Mouse (Mus musculus): ENCODE data around the gene Kcnip2. TPM values are rescaled to one million over a fixed set of nuclear protein-coding genes. Genes with fewer than 3 reads are reported as not detected.
A peak's percentile ranks its signal among the peaks of the same experiment; 100 is the strongest.

Gene Kcnip2
- 1.0 and 1.4 TPM in 2 replicates for polyA plus RNA-seq (2015; fragmentation: Nextera tagmentation; extraction: Ambion mirVana)

GRCm38 (mm10) chr19:45815831-45816405 is at the start of gene Kcnip2:
Gene Kcnip2, minus strand, starts transcription at chr19:45816061.
- peak; percentile 61 for DNase-seq (ENCODE audit: low spot score)
- 0% methylated on average over 8 of the region's 29 CpGs for WGBS

GRCm38 (mm10) chr19:45855284-45855920 is 39.5 kb upstream of the Kcnip2 start:
- no peak overlapping the region for H3K27ac ChIP-seq (ENCODE audit: low read length)
- H3K27me3 ChIP-seq (replicated peaks; ENCODE audit: insufficient read depth, low read length), result no peaks in the 10 kb centered on the region
- TF ChIP-seq CTCF (IDR thresholded peaks at IDR 0.05) (no peak), EP300 (IDR thresholded peaks at IDR 0.05) (no peak)
- no peaks in the 10 kb centered on the region for H3K4me1 ChIP-seq (ENCODE audit: insufficient read depth, low read depth, low read length)
- H3K36me3 ChIP-seq (ENCODE audit: insufficient read depth, low read length), result no peaks in the 10 kb centered on the region
- no peak for DNase-seq (ENCODE audit: low spot score)
- no peak overlapping the region for H3K9ac ChIP-seq (replicated peaks; ENCODE audit: low read depth)
- no peak for ATAC-seq
- H3K9me3 ChIP-seq (ENCODE audit: low read length), result no peaks in the 10 kb centered on the region
- H3K4me2 ChIP-seq (replicated peaks; ENCODE audit: low read depth, low read length), result no peak overlapping the region
- WGBS, result 53% methylated on average over 8 of the region's 8 CpGs
- no peak overlapping the region for H3K4me3 ChIP-seq (ENCODE audit: low read depth, low read length)

More at GRCm38 (mm10) chr19:45815831-45816405, at the start of gene Kcnip2:
- H3K27me3 ChIP-seq (replicated peaks; ENCODE audit: insufficient read depth, low read length), result no peaks in the 10 kb centered on the region
- H3K36me3 ChIP-seq (ENCODE audit: insufficient read depth, low read length), result no peaks in the 10 kb centered on the region
- TF ChIP-seq CTCF (IDR thresholded peaks at IDR 0.05) (peak; percentile 49; the same call in 1 of the 2 replicates), EP300 (IDR thresholded peaks at IDR 0.05) (no peak)
- H3K9me3 ChIP-seq (ENCODE audit: low read length), result no peaks in the 10 kb centered on the region
- peak within 1 kb of the TSS; percentile 27 for H3K4me3 ChIP-seq (ENCODE audit: low read depth, low read length)
- H3K4me2 ChIP-seq (replicated peaks; ENCODE audit: low read depth, low read length), result peak within 1 kb of the TSS; percentile 71
- peak; percentile 53 for ATAC-seq
- 0 out of 2 replicates have a peak within 1 kb of the TSS, but pooled peaks have one; percentile 12 for H3K9ac ChIP-seq (replicated peaks; ENCODE audit: low read depth)
- H3K27ac ChIP-seq (ENCODE audit: low read length), result no peak within 1 kb of the TSS
- H3K4me1 ChIP-seq (ENCODE audit: insufficient read depth, low read depth, low read length), result peaks cover 25% of the 10 kb centered on the region

- no peaks in the 10 kb centered on the region for H3K36me3 ChIP-seq (ENCODE audit: insufficient read depth, low read length)
- H3K4me2 ChIP-seq (replicated peaks; ENCODE audit: low read depth, low read length), result no peak overlapping the region
- H3K9me3 ChIP-seq (ENCODE audit: low read length), result no peaks in the 10 kb centered on the region
- H3K4me1 ChIP-seq (ENCODE audit: insufficient read depth, low read depth, low read length), result no peaks in the 10 kb centered on the region
- no peak for ATAC-seq
- 61% methylated on average over 7 of the region's 7 CpGs for WGBS
- no peak overlapping the region for H3K4me3 ChIP-seq (ENCODE audit: low read depth, low read length)
- no peak for DNase-seq (ENCODE audit: low spot score)
- no peak overlapping the region for H3K27ac ChIP-seq (ENCODE audit: low read length)
- TF ChIP-seq CTCF (IDR thresholded peaks at IDR 0.05) (no peak), EP300 (IDR thresholded peaks at IDR 0.05) (no peak)
- H3K27me3 ChIP-seq (replicated peaks; ENCODE audit: insufficient read depth, low read length), result no peaks in the 10 kb centered on the region
- H3K9ac ChIP-seq (replicated peaks; ENCODE audit: low read depth), result no peak overlapping the region
Measured at GRCm38 (mm10) chr19:45854521-45854920, 38.7 kb upstream of the Kcnip2 start.

GRCm38 (mm10) chr19:45847733-45848093 is 31.9 kb upstream of the Kcnip2 start:
- H3K9ac ChIP-seq (replicated peaks; ENCODE audit: low read depth), result no peak overlapping the region
- H3K4me1 ChIP-seq (ENCODE audit: insufficient read depth, low read depth, low read length), result no peaks in the 10 kb centered on the region
- DNase-seq (ENCODE audit: low spot score), result peak; percentile 57
- 65% methylated on average over 4 of the region's 4 CpGs for WGBS
- no peaks in the 10 kb centered on the region for H3K9me3 ChIP-seq (ENCODE audit: low read length)
- peak; percentile 91 for ATAC-seq
- no peaks in the 10 kb centered on the region for H3K36me3 ChIP-seq (ENCODE audit: insufficient read depth, low read length)
- TF ChIP-seq EP300 (IDR thresholded peaks at IDR 0.05) (no peak), CTCF (IDR thresholded peaks at IDR 0.05) (no peak)
- no peak overlapping the region for H3K4me2 ChIP-seq (replicated peaks; ENCODE audit: low read depth, low read length)
- H3K27me3 ChIP-seq (replicated peaks; ENCODE audit: insufficient read depth, low read length), result no peaks in the 10 kb centered on the region
- no peak overlapping the region for H3K4me3 ChIP-seq (ENCODE audit: low read depth, low read length)
- H3K27ac ChIP-seq (ENCODE audit: low read length), result no peak overlapping the region

- H3K9ac ChIP-seq (replicated peaks; ENCODE audit: low read depth), result no peak overlapping the region
- DNase-seq (ENCODE audit: low spot score), result peak; percentile 29
- no peaks in the 10 kb centered on the region for H3K27me3 ChIP-seq (replicated peaks; ENCODE audit: insufficient read depth, low read length)
- no peak overlapping the region for H3K4me2 ChIP-seq (replicated peaks; ENCODE audit: low read depth, low read length)
- H3K4me3 ChIP-seq (ENCODE audit: low read depth, low read length), result no peak overlapping the region
- 92% methylated on average over 3 of the region's 3 CpGs for WGBS
- TF ChIP-seq CTCF (IDR thresholded peaks at IDR 0.05), result peak; percentile 61
- TF ChIP-seq EP300 (IDR thresholded peaks at IDR 0.05), result no peak
- no peaks in the 10 kb centered on the region for H3K9me3 ChIP-seq (ENCODE audit: low read length)
- ATAC-seq, result no peak; the same call in 1 of the 2 replicates
- no peak overlapping the region for H3K27ac ChIP-seq (ENCODE audit: low read length)
- H3K4me1 ChIP-seq (ENCODE audit: insufficient read depth, low read depth, low read length), result no peaks in the 10 kb centered on the region
- no peaks in the 10 kb centered on the region for H3K36me3 ChIP-seq (ENCODE audit: insufficient read depth, low read length)
Measured at GRCm38 (mm10) chr19:45847016-45847732, 31.3 kb upstream of the Kcnip2 start.

GRCm38 (mm10) chr19:45844209-45844608 is 28.3 kb upstream of the Kcnip2 start:
- DNase-seq (ENCODE audit: low spot score) (no peak), ATAC-seq (no peak)
- Histone ChIP-seq H3K4me3 (ENCODE audit: low read depth, low read length) (no peak overlapping the region), H3K9me3 (ENCODE audit: low read length) (no peaks in the 10 kb centered on the region), H3K9ac (replicated peaks; ENCODE audit: low read depth) (no peak overlapping the region), H3K27me3 (replicated peaks; ENCODE audit: insufficient read depth, low read length) (no peaks in the 10 kb centered on the region), H3K4me1 (ENCODE audit: insufficient read depth, low read depth, low read length) (no peaks in the 10 kb centered on the region), H3K27ac (ENCODE audit: low read length) (no peak overlapping the region), H3K4me2 (replicated peaks; ENCODE audit: low read depth, low read length) (no peak overlapping the region), H3K36me3 (ENCODE audit: insufficient read depth, low read length) (no peaks in the 10 kb centered on the region)
- 65% methylated on average over 3 of the region's 3 CpGs for WGBS
- TF ChIP-seq CTCF (IDR thresholded peaks at IDR 0.05) (no peak), EP300 (IDR thresholded peaks at IDR 0.05) (no peak)
